Mouse (Mus musculus) stomach, embryonic 14.5 days (tissue): ENCODE measurements around the gene Gba2. TPM values are rescaled to one million over a fixed set of nuclear protein-coding genes. Genes with fewer than 3 reads are reported as not detected.

Experiments used
- ATAC-seq: fragments of 200-750 bp; cut with Nextera tagmentation; 2 replicates; pipeline ENCODE4 v1.8.0; 2017; ENCODE audit warnings: low read depth, moderate TSS enrichment; ENCODE audit not compliant: insufficient number of reproducible peaks, insufficient read depth, low FRiP score
- H3K27ac ChIP-seq: fragments of 300-500 bp; sonication (generic); 2 replicates; pipeline ENCODE4 v1.5.1; 2014; ENCODE audit warnings: mild to moderate bottlenecking, low read length, moderate library complexity, mixed read lengths
- H3K27me3 ChIP-seq: fragments of 300-500 bp; sonication (generic); 2 replicates; pipeline ENCODE4 v1.6.1; 2014; ENCODE audit warnings: low read length, control low read depth, mixed read lengths; ENCODE audit not compliant: control insufficient read depth, insufficient read depth
- H3K36me3 ChIP-seq: fragments of 300-500 bp; sonication (generic); 2 replicates; pipeline ENCODE4 v1.6.1; 2014; ENCODE audit warnings: mild to moderate bottlenecking, control low read depth, low read length, moderate library complexity, mixed read lengths; ENCODE audit not compliant: control insufficient read depth, insufficient read depth
- H3K4me1 ChIP-seq: fragments of 300-500 bp; sonication (generic); 2 replicates; pipeline ENCODE4 v1.6.1; 2014; ENCODE audit warnings: low read length, control low read depth, mixed read lengths; ENCODE audit not compliant: control insufficient read depth, insufficient read depth
- H3K4me2 ChIP-seq: fragments of 300-500 bp; sonication (generic); replicated peaks from 2 replicates; pipeline ENCODE4 v1.6.1; 2014; ENCODE audit warnings: low read depth, low read length, control low read depth
- H3K4me3 ChIP-seq: fragments of 300-500 bp; sonication (generic); 2 replicates; pipeline ENCODE4 v1.5.1; 2014; ENCODE audit warnings: low read depth, low read length, control low read depth
- H3K9ac ChIP-seq: fragments of 300-500 bp; sonication (generic); replicated peaks from 2 replicates; pipeline ENCODE4 v1.6.1; 2014; ENCODE audit warnings: low read depth, mild to moderate bottlenecking, control low read depth, low read length, moderate library complexity, mixed read lengths
- H3K9me3 ChIP-seq: fragments of 300-500 bp; sonication (generic); 2 replicates; pipeline ENCODE4 v1.6.1; 2016; ENCODE audit warnings: low read depth, low read length, control low read depth; ENCODE audit not compliant: control insufficient read depth
- WGBS: fragments of 180-500 bp; shearing (Covaris S2); extraction: QIAGEN DNeasy Blood & Tissue Kit; methylation state at CpG from one replicate; pipeline ENCODE4 v1.1.7; 2014; 5-methylcytosine and 5-hydroxymethylcytosine counted together
- polyA plus RNA-seq: library from polyadenylated mRNA; unstranded; fragments of >200 nt; fragmentation: Nextera tagmentation; extraction: Ambion mirVana; gene quantifications from 2 replicates; pipeline ENCODE4 v1.2.1, GENCODE M21; 2014

The Gba2 gene
- polyA plus RNA-seq, 1 experiment from 2014 or later: 13.8 TPM

DNA sequence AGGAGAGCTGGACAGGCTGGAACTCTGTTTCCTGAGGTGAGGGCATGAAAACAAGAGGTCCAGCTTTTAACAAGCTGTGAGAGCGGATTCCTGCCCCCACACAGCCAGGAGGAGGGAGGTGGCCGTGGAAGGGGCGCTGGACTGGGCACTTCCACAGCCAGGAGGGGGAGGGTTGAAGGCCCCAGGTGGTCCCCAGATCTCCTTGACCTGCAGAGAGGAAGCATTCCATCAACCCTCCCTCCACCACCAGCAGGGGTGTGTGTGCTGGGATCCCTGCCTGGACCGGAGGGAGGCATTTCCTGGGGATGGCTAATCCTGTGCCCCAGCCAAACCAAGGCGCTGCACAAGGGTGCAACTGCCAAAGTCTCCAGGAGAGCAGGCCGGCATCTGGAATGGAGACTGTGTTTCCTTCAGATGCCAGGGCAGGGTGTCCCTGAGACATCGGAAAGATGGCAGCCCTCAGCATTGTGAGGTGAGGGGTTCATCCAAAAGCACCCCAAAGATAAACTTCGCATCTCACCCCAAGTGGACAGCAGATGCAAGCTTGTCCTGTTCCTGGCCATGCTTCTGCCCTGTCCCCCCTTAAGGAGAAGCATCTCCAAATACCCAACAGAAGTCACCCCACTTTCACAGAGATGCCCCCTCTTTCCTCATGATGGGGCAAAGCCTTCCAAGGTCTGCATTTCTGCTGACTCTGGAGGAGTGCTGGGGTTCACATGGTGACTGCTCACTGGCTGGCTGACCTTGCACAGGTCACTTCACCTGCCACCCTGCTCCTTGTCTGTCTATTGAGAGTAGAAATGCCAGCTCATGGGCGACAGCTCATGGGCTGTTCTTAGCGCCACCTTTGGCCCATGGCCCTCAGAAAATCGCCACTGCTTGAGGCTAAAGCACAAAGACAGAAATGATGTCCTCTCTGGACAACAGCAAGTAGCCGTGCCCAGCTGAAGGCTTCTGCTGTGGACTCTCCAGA, 6.1 kb upstream of the Gba2 start, which contains the start of gene Msmp:
Gene Msmp, minus strand, starts transcription at position 51 of the 973 bp plus-strand sequence.
- no peak for ATAC-seq
- WGBS: 62% methylated on average over 12 of the region's 12 CpGs
- Histone ChIP-seq H3K27ac (no peak within 1 kb of the TSS), H3K9me3 (no peaks in the 10 kb centered on the region), H3K9ac (no peak within 1 kb of the TSS), H3K4me2 (no peak within 1 kb of the TSS), H3K36me3 (peaks cover 40% of the 10 kb centered on the region), H3K27me3 (no peaks in the 10 kb centered on the region), H3K4me3 (no peak within 1 kb of the TSS), H3K4me1 (peaks cover 2% of the 10 kb centered on the region; the same call in 1 of the 2 replicates)

DNA sequence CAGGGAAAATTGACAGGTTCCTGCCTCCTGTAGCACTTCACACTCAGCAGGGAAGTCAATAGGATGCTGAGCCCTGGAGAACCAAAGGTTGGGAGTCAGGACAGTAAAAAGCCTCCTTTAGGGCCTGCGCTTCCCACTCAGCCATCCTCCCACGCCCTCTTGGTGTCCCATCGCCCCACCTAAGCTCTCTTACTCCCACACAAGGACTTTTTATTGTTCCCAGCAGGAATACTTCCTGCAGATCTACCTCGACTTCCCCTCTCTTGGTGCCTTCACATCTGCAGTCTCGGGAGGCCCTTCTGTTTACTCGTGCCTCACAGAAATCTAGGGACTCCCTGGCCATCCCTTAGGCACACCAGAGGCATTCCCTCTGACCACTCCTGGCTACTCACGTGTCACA, 4.7 kb upstream of the Gba2 start:
- ATAC-seq: no peak
- Histone ChIP-seq H3K27ac (no peak overlapping the region), H3K36me3 (peaks cover 40% of the 10 kb centered on the region), H3K9ac (no peak overlapping the region), H3K9me3 (no peaks in the 10 kb centered on the region), H3K4me2 (no peak overlapping the region), H3K4me3 (no peak overlapping the region), H3K4me1 (peaks cover 7% of the 10 kb centered on the region; the same call in 1 of the 2 replicates), H3K27me3 (no peaks in the 10 kb centered on the region)
- WGBS: 70% methylated on average over 7 of the region's 7 CpGs

DNA sequence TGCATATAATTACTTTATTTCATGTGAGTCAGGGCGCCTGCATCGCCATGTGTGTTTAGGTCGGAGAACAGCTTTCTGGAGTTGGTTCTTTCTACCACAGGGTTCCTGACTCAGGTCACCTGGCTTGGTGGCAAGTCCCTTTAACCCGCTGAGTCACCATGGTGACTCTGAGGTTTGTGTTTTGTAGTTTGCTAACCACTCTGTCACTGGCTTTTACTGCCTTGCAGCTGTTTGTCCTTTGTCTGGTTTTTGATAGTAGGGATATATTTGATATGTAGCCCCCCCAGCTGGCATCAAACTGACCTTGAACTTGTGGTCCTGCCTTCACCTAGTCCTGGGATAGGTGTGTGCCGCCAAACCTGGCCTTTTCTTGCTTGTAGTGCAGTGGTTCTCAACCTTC, 3.6 kb upstream of the Gba2 start:
- peaks cover 14% of the 10 kb centered on the region for H3K4me1 ChIP-seq
- 90% methylated on average over 5 of the region's 5 CpGs for WGBS
- ATAC-seq: no peak
- H3K4me2 ChIP-seq: no peak overlapping the region
- H3K27me3 ChIP-seq: no peaks in the 10 kb centered on the region
- peaks cover 40% of the 10 kb centered on the region for H3K36me3 ChIP-seq
- no peak overlapping the region for H3K9ac ChIP-seq
- no peak overlapping the region for H3K27ac ChIP-seq
- H3K4me3 ChIP-seq: no peak overlapping the region
- no peaks in the 10 kb centered on the region for H3K9me3 ChIP-seq

DNA sequence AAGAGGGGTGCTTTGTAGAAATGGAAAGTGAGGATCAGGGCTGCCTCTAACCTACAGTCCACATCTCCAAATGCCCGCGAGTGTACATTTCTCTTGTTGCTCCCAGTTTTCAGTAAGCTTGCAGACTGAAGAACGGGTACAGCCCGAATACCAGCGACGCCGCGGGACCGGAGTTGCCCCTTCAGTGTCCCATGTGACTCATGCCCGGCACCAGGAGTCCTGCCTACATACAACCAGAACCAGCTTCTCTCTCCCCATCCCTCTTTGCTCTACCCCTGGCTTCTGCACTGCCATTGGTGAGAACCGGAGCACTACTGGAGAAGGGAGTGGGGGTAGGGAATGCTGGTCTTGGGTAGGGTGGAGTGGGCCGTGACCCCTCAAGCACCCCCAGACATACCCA, 2.7 kb upstream of the Gba2 start:
- Histone ChIP-seq H3K27ac (no peak overlapping the region), H3K4me2 (no peak overlapping the region), H3K36me3 (peaks cover 40% of the 10 kb centered on the region), H3K27me3 (no peaks in the 10 kb centered on the region), H3K4me1 (peaks cover 22% of the 10 kb centered on the region), H3K9me3 (no peaks in the 10 kb centered on the region), H3K9ac (no peak overlapping the region), H3K4me3 (no peak overlapping the region)
- 95% methylated on average over 12 of the region's 12 CpGs for WGBS
- ATAC-seq: no peak

DNA sequence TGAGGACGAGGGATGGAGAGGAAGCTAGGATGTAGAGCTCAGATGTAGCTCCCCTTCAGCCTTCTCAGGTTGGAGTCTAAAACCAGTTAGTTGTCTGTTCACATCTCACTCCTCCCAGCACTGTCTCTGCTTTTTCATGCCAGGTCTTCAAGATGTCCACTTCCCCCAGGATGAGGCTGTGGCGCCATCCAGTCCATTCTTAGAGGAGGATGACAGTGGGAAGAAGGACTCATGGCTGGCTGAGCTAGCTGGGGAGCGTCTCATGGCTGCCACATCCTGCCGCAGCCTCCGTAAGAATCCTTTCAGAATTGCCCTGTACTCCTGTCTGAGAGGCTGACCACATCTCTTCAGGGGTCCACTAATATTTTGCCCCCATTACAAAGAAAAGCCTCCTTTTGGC, 2.0 kb upstream of the Gba2 start:
- Histone ChIP-seq H3K9ac (no peak overlapping the region), H3K4me1 (peaks cover 27% of the 10 kb centered on the region), H3K27me3 (no peaks in the 10 kb centered on the region), H3K9me3 (no peaks in the 10 kb centered on the region), H3K4me3 (no peak overlapping the region), H3K36me3 (peaks cover 40% of the 10 kb centered on the region), H3K4me2 (no peak overlapping the region), H3K27ac (no peak overlapping the region)
- 90% methylated on average over 5 of the region's 5 CpGs for WGBS
- ATAC-seq: no peak

DNA sequence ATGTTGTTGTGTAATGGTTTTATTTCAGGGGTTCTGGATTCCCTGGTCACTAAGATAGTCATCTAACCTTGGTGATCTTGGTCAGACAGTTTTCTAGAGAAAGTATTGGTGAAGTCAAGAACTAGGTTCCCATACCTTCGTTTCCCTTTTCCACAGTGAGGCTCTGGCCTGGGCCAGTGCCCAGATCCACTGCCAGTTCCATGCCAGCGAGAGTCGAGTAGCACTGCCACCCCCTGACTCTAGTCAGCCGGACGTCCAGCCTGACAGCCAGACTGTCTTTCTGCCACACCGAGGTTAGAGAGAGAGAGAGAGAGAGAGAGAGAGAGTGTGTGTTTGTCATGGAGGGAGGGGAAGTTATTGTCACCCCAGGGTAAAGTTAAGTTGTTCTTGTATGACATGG, 1.1 kb upstream of the Gba2 start:
- no peaks in the 10 kb centered on the region for H3K27me3 ChIP-seq
- no peak for ATAC-seq
- WGBS: 73% methylated on average over 6 of the region's 6 CpGs
- H3K4me3 ChIP-seq: peak overlapping the region; percentile 84
- peak overlapping the region; percentile 95 for H3K4me2 ChIP-seq
- H3K9me3 ChIP-seq: no peaks in the 10 kb centered on the region
- H3K36me3 ChIP-seq: peaks cover 40% of the 10 kb centered on the region
- H3K9ac ChIP-seq: peak overlapping the region; percentile 78
- H3K4me1 ChIP-seq: peaks cover 33% of the 10 kb centered on the region
- H3K27ac ChIP-seq: no peak overlapping the region

DNA sequence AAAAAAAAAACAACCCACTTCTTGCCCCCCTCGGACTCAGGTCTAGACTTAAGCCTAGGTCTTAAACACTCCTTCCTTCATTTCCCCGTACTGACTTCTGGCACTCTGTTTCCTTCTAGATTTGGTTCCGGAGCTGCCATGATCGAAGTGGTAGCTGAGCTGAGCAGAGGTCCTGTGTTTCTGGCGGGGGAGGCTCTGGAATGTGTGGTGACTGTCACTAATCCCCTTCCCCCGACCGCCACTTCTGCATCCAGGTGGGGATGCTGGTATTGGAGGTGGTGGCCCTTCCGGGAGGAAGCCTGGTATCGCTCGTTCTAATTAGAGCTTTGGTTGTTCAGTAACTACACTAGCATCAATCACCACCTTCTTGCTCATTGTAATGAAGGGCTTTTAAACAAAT, 583 bp upstream of the Gba2 start:
- H3K9me3 ChIP-seq: no peaks in the 10 kb centered on the region
- ATAC-seq: no peak
- H3K9ac ChIP-seq: peak overlapping the region; percentile 78
- peaks cover 33% of the 10 kb centered on the region for H3K4me1 ChIP-seq
- H3K4me2 ChIP-seq: peak overlapping the region; percentile 95
- H3K36me3 ChIP-seq: peaks cover 40% of the 10 kb centered on the region
- H3K4me3 ChIP-seq: peak overlapping the region; percentile 84
- H3K27me3 ChIP-seq: no peaks in the 10 kb centered on the region
- WGBS: 7% methylated on average over 10 of the region's 10 CpGs
- 0 out of 2 replicates have a peak overlapping the region, but pooled peaks have one; percentile 82 for H3K27ac ChIP-seq

DNA sequence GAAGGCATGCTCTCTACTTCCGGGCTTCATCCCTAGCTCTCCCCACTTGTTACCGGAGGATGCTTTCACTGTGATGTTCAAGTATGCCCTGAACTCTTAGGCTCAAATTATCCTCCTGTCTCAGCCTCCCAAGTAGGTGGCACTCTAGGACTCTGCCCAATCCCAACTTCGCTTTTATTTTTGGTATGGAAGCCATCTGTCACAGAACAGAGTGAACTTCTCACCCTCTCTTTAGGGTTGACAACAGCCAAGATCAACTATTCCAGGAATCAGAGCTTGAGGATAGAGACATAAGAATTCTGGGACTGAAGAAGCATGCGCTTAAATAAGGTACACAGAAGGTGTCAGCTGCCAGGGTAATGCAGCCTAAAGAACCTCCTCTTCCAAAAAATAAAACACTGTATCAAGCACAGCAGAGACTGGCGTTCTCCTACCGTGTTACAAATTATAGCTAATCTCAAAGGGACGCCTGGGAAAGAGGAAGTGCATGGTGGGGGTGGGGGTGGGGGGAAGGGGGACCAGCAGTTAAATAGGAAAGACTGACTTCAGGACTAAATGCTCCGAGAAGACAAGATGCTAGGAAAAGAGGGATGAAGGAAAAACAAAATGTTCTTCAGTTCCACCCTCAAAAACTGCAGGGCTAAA, 1.3 kb downstream of the Gba2 start:
- Histone ChIP-seq H3K9ac (peak overlapping the region; percentile 78), H3K4me1 (peaks cover 33% of the 10 kb centered on the region)
- no peak for ATAC-seq

More for the DNA sequence above, 1.3 kb downstream of the Gba2 start:
- Histone ChIP-seq H3K4me3 (peak overlapping the region; percentile 84), H3K27ac (no peak overlapping the region), H3K9me3 (no peaks in the 10 kb centered on the region), H3K4me2 (peak overlapping the region; percentile 95), H3K36me3 (peaks cover 38% of the 10 kb centered on the region), H3K27me3 (no peaks in the 10 kb centered on the region)
- 35% methylated on average over 8 of the region's 8 CpGs for WGBS
